ENCODE assay signal across 13 mouse cellular contexts in genomic region chr5:98975877-98976672, GRCm38 (mm10).
DNase-seq lines count a peak whose midpoint lies in the region; ATAC-seq and TF ChIP-seq lines count a peak whose summit lies in the region.
"Had no signal": no experiment of that assay in that cellular context is flagged by ENCODE, and none has a peak within 500 bp of the region (broad histone marks: within the 10 kb centered on the region; RNA-seq: fewer than 3 reads in every experiment).

No protein-coding gene starts in this region.

- H3K4me3 ChIP-seq in hindbrain, embryonic 16.5 days (ENCODE audit: low read length) = no peak overlapping the region
- no peak overlapping the region for H3K4me3 ChIP-seq in lung, adult 2 months (replicated peaks; ENCODE audit: extremely low read depth, low read depth, low read length)
- H3K4me3 ChIP-seq: embryonic facial prominence, embryonic 13.5 days; limb, embryonic 15.5 days; megakaryocyte, embryonic 14.5 days had no signal

- no peaks in the 10 kb centered on the region for H3K36me3 ChIP-seq in hindbrain, embryonic 16.5 days (ENCODE audit: control insufficient read depth, insufficient read depth, low read length)
- H3K36me3 ChIP-seq: embryonic facial prominence, embryonic 13.5 days; limb, embryonic 15.5 days had no signal

- no peak for TF ChIP-seq POLR2A in lung, adult 2 months (IDR thresholded peaks at IDR 0.05; ENCODE audit: borderline replicate concordance, extremely low read depth, low read depth, low read length)

- ATAC-seq in hindbrain, embryonic 16.5 days = peak; percentile 90

- WGBS in hindbrain, embryonic 16.5 days = 40% methylated on average over 10 of the region's 10 CpGs
- WGBS in lung, adult 2 months = 74% methylated on average over 10 of the region's 10 CpGs

- H3K27ac ChIP-seq in hindbrain, embryonic 16.5 days (ENCODE audit: low read depth, low read length) = no peak overlapping the region
- H3K27ac ChIP-seq: embryonic facial prominence, embryonic 13.5 days; limb, embryonic 15.5 days had no signal

- DNase-seq in right cerebral cortex, adult 2 months (ENCODE audit: low spot score in 2 of 2) = peak; percentile 29 to 57
- no peak for DNase-seq in right cerebral cortex, postnatal 4 days
- DNase-seq in left cerebral cortex, postnatal 25 days (ENCODE audit: low spot score in 2 of 2) = peak; percentile 31 to 81
- DNase-seq in embryo, embryonic 11 days = no peak
- DNase-seq in adrenal gland, adult 18-20 months (ENCODE audit: low spot score in 2 of 2) = no peak
- DNase-seq in heart, postnatal 36 days = no peak
- DNase-seq in lung, adult 2 months = no peak
- DNase-seq: cerebellum, adult 11 months; thymus, adult 2 months had no signal

- no peaks in the 10 kb centered on the region for H3K27me3 ChIP-seq in hindbrain, embryonic 16.5 days (replicated peaks; ENCODE audit: control insufficient read depth, insufficient read depth, low read length)
- H3K27me3 ChIP-seq: embryonic facial prominence, embryonic 13.5 days; limb, embryonic 15.5 days; megakaryocyte, embryonic 14.5 days had no signal

- no peaks in the 10 kb centered on the region for H3K9me3 ChIP-seq in hindbrain, embryonic 16.5 days (ENCODE audit: control insufficient read depth, low read length)
- H3K9me3 ChIP-seq: embryonic facial prominence, embryonic 13.5 days; limb, embryonic 15.5 days had no signal

- TF ChIP-seq CTCF in lung, adult 2 months (IDR thresholded peaks at IDR 0.05; ENCODE audit: insufficient read depth, low read length) = no peak

- H3K4me2 ChIP-seq in hindbrain, embryonic 16.5 days (ENCODE audit: low read length) = peak overlapping the region; percentile 30; the same call in 1 of the 2 replicates
- H3K4me2 ChIP-seq: embryonic facial prominence, embryonic 13.5 days; limb, embryonic 15.5 days had no signal

- H3K9ac ChIP-seq in hindbrain, embryonic 16.5 days (ENCODE audit: low read depth, low read length) = no peak overlapping the region
- H3K9ac ChIP-seq: embryonic facial prominence, embryonic 13.5 days; limb, embryonic 15.5 days had no signal

- peaks cover 3% of the 10 kb centered on the region; the same call in 1 of the 2 replicates for H3K4me1 ChIP-seq in hindbrain, embryonic 16.5 days (ENCODE audit: control insufficient read depth, insufficient read depth, low read depth, low read length)
- no peaks in the 10 kb centered on the region for H3K4me1 ChIP-seq in lung, adult 2 months (ENCODE audit: control insufficient read depth, insufficient read depth, low read length)
- H3K4me1 ChIP-seq: limb, embryonic 15.5 days; megakaryocyte, embryonic 14.5 days had no signal

- intact Hi-C loops in left cerebral cortex, postnatal 25 days (cut with DNase I) = no loop called here
- intact Hi-C loops in heart, postnatal 36 days (cut with DNase I) = no loop called here

Comparison
In these comparisons a context has a peak if more than half of its experiments do, and no peak if none do; other contexts are left out.
1. DNase-seq: peak in right cerebral cortex, adult 2 months (2 of 2) and left cerebral cortex, postnatal 25 days (2 of 2); none in right cerebral cortex, postnatal 4 days (single experiment), embryo, embryonic 11 days (single experiment), adrenal gland, adult 18-20 months (0 of 2), heart, postnatal 36 days (0 of 2) and lung, adult 2 months (single experiment).